Mouse (Mus musculus): ENCODE measurements around the gene Chid1.

GRCm38 (mm10) chr7:141495940-141496339 is 43.7 kb downstream of the Chid1 start:
- TF ChIP-seq CTCF (IDR thresholded peaks at IDR 0.05; ENCODE audit: borderline replicate concordance, insufficient read depth, low read depth, low read length) (no peak), POLR2A (IDR thresholded peaks at IDR 0.05; ENCODE audit: borderline replicate concordance, insufficient read depth, low read length) (no peak)

Measured in cerebellum, adult 2 months (tissue).